Mouse (Mus musculus) gastrocnemius, adult 2 months (tissue): ENCODE results near the gene March1. TPM values are rescaled to one million over a fixed set of nuclear protein-coding genes. Genes with fewer than 3 reads are reported as not detected.

Experiments
- DNase-seq: peaks from one replicate; pipeline ENCODE4 v3.0.0; 2022
- H3K27ac ChIP-seq: fragments of 200-600 bp; 2 replicates; pipeline ENCODE4 v1.8.1; 2022; ENCODE audit warnings: mild to moderate bottlenecking
- H3K4me3 ChIP-seq: fragments of 200-600 bp; 2 replicates; pipeline ENCODE4 v1.8.1; 2022; ENCODE audit warnings: mild to moderate bottlenecking, moderate library complexity
- CTCF ChIP-seq: fragments of 200-600 bp; IDR thresholded peaks from 2 replicates; pipeline ENCODE4 v1.8.1; 2022; ENCODE audit warnings: antibody characterized with exemption, mild to moderate bottlenecking, moderate library complexity
- intact Hi-C: fragments of 180-260 bp; cut with DNase I; formaldehyde crosslinking; loops from one replicate; pipeline ENCODE4 v1.15.1; 2025
- total RNA-seq, 2 experiments: library from RNA; stranded (reverse); gene quantifications; 2 replicates each; pipeline ENCODE4 v1.2.3; 2021

March1 gene
- total RNA-seq, 2 experiments from 2014 or later: 0.20 to 0.42 TPM

DNA sequence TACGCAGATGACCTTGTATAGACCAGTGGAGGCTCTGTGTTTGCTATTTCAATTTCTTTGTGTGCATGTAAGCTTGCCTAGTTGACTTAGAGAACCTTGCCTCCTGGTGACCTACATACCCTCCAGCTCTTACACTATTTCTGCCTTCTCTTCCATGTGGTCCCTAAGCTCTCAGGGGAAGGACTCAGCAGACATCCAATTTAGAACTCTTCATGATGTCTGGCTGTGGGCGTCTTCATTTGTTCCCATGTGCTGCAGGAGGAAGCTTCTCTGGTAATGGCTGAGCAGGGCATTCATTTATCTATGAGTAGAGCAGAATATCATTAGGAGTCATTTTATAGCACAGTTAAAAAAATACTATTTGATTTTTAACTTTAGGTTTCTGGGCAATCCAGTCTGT, 195.3 kb downstream of the March1 start:
- TF ChIP-seq CTCF: no peak
- intact Hi-C loops: no loop called here
- no peak for DNase-seq

DNA sequence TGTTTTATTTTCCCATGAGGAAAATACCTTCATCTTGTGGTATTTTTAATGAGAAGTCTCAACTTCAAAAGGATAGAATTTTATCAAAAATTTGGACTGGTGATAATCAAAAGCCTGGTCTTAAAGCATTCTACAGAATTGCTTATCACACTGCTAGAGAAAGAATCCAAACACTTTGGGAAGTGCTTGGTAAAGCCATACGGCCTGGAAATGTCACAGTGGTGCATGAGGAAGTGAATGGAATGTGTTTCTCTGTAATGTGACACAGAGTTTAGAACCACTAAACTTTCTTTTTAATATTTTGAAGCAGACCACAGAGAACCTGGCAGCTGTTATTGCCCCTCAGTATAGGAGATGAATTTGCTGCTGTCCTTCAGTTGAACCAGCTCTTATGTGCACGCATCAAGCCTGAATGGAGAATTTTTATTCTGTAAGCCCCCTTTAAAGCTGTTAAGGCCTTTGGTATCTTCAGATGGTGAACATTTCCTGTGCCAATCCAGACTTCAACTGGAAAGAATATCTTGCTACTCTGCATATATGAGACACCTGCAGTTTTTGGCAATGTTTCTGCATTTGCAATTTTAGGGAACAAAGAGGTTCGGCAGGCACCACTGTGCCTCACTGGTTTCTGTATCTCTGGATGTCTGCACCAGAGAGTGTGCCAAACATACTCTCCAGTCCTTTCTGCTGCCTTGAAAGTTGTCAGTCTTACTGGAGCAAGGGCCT, 304.8 kb downstream of the March1 start:
- no peak overlapping the region for H3K27ac ChIP-seq
- TF ChIP-seq CTCF: no peak
- no peak for DNase-seq
- intact Hi-C loops: no loop called here
- no peak overlapping the region for H3K4me3 ChIP-seq

More for the DNA sequence above, 195.3 kb downstream of the March1 start:
- H3K4me3 ChIP-seq: no peak overlapping the region
- no peak overlapping the region for H3K27ac ChIP-seq

DNA sequence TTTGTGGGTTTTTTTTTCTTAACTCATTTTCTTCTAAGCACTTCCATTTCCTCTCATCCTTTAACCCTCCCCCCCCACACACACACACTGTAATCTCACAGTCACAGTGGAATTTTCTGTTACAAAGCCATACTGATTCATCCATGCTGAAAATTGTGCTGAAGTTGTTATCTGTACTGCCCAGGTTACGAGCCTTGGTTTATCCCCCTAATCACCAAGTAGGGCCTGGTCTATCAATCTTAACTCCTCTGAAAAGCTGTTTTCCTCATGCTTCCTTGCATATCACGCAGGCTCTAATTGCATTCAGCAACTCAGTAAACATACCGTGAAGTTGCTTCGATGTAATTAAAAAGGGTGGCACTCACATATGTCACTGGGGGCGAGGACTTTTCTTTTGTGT, 339.2 kb downstream of the March1 start:
- no peak overlapping the region for H3K27ac ChIP-seq
- TF ChIP-seq CTCF: no peak
- intact Hi-C loops: no loop called here
- no peak overlapping the region for H3K4me3 ChIP-seq
- DNase-seq: no peak

DNA sequence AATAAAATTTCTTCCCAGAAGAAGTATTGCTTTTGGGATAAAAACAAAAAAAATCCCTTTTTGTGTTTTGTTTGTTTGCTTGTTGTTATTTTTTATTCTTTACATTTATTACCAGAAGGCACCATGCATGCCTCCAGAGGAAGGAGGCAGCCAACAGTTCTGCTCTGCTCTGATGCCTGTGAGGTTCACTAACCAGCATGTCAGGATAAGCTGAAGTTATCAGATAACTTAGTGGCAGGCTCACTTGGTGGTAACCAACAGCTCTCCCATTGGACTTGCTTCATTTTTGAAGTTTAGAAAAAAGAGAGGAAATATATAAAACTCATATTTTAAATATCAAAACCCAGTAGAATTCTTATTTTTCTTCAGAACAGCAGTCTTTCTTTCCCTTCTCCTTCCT, 339.8 kb downstream of the March1 start:
- intact Hi-C loops: no loop called here
- DNase-seq: no peak
- TF ChIP-seq CTCF: no peak

DNA sequence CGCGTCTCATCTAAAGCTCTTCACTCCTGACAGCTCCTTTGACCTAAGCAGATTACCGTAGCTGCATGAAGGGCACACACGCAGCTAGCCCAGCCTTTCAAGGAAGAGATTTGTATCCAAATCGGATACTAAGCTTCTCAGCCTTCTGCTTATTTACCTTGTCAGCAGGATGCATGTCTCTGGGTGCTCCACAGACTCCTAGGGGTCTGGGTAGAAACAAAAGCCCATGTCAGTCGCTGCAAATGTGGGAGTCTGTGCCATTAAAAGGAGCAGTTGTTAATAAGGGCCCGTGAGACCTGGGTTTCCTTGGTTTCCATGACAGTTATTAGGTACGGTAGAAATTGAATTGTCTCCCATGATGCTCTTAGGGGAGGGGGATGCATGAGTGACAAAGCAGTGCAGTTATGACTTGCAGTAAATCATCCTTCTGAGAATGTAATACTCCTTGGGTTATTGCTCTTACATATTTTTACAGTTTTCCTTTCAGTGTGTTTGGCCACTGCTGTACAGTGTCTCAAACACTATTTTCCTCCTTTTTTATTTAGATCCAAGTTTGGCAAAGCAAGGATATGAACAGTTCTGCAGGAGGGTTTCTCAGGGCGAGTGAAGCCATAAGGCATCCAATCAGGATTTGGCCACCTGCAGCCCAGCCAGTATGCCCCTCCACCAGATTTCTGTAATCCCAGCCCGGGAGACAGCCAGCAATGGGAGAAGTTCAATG, 349.0 kb downstream of the March1 start:
- DNase-seq: no peak
- H3K27ac ChIP-seq: no peak overlapping the region
- no peak overlapping the region for H3K4me3 ChIP-seq
- no peak for TF ChIP-seq CTCF
- intact Hi-C loops: no loop called here

More for the DNA sequence above, 339.8 kb downstream of the March1 start:
- Histone ChIP-seq H3K27ac (no peak overlapping the region), H3K4me3 (no peak overlapping the region)

DNA sequence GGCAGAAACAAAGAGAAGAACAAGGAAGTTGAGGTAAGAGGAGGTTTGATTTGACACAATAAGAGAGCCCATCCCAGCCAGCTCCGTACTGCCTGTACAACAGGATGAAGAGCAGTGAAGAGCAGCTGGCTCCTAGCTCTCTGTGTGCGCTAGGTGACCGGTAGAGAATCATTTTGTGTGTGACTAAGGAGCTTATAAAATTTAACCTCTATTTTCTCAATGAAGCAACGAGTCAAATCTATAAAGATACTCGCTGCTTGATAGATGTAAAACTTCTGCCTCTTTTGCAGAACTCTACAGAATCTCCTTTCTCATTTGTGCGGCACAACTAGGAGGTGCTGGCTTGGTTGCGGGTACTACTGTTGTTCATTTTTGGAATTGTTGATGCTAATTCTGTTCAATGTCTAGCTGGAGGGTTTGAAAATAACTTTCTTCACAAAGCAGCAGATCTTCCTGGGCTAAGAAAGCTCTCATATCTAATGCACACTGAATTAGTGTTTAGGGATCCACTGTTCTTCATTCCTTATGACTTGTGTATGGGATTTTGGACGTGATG, 349.6 kb downstream of the March1 start:
- TF ChIP-seq CTCF: no peak
- no peak for DNase-seq
- H3K27ac ChIP-seq: no peak overlapping the region
- intact Hi-C loops: no loop called here
- H3K4me3 ChIP-seq: no peak overlapping the region

DNA sequence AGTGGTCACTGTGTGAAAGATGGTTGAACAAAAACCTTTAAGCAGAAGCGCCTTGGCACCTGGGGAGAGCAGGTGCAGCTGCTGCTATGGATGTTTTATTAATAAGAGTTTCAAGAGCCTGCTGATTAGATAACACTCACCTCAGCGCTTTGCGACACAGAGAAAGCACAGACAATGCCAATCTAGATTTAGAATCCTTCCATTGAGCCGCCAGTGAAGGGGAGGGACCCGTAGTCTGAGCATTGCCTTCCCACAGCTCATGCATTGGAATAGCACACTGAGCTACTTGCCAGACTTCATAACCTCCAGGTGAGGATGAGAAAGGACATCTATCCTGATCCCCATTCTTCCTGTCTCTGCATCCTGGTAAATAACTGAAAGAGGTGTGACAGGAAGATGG, 359.2 kb downstream of the March1 start:
- DNase-seq: no peak
- no peak overlapping the region for H3K27ac ChIP-seq
- no peak for TF ChIP-seq CTCF
- H3K4me3 ChIP-seq: no peak overlapping the region
- intact Hi-C loops: no loop called here

DNA sequence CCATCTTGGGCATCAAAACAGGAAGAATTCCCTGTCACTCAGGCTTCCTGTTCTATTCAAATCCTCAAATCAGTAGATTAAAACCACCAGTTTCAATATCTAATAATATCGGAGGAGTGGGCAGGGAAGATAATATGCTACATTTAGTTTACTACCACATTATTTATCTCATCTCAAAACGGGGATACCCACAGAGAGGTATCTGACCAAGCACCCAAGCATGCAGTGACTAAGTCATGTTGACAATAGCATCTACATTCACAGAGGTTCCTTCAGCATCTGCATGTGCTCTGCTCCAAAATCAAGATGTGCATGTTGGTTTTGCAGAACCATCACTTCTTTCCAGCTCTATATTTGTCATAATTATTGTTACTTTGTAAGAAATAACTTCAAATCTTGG, 364.3 kb downstream of the March1 start:
- Histone ChIP-seq H3K4me3 (no peak overlapping the region), H3K27ac (no peak overlapping the region)
- intact Hi-C loops: no loop called here
- DNase-seq: no peak
- TF ChIP-seq CTCF: no peak

DNA sequence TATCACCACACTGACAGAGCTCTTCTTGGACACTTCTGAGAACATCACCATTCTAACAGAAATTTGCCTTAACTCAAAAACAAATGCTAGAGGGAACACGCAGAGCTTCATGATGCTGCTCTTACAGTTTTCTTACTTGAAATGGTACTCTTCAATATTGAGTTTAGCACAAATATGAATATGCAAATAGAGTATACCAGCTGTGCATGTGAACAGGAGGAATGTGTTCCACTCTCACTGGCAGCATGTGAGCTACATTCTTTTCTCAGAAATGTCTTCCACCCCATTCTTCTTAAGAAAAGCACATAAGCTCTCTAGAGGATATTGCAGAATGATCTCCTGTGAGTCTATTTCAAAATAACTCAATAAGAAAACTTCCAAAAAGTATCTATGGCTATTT, 370.0 kb downstream of the March1 start:
- DNase-seq: no peak

DNA sequence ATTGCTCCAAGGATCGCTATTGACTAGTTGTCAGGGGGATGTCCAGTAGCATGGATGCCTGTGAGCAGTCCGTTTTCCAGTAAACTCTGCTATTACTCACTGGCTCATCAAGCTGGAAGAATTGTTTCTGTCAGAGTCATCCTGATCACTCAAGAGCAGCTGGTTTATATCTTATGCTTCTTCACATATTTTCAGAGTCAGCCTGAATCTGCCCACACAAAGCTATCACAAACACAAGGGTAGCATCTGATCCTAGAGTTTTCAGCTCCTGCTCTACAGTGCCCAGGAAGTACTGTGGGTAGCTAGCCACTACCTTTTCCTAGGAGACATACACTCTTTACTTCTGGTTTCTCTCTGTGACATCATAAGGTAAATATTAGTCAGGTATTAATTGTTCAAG, 405.1 kb downstream of the March1 start:
- no peak overlapping the region for H3K4me3 ChIP-seq
- no peak for TF ChIP-seq CTCF
- intact Hi-C loops: no loop called here
- DNase-seq: no peak
- no peak overlapping the region for H3K27ac ChIP-seq

More for the DNA sequence above, 370.0 kb downstream of the March1 start:
- Histone ChIP-seq H3K27ac (no peak overlapping the region), H3K4me3 (no peak overlapping the region)
- intact Hi-C loops: no loop called here
- no peak for TF ChIP-seq CTCF

DNA sequence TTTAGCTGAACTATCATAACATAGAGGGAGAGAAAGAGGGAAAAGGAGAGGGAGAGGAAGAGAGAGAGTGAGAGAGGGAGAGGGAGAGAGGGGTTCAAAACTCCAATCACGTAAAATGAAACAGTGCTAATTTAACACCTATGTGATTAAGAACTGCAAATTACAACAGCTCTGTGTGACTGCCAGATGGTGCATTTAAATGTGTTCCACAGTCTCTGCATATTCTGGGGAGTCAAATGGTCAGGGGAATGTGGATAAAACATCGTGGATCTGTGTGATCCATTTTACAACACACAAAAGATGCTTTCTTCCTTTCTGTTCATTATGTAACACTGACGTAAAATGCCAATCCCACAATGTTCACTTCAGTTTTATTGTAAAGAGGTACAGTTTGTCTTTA, 416.0 kb downstream of the March1 start:
- no peak for TF ChIP-seq CTCF
- intact Hi-C loops: no loop called here
- no peak for DNase-seq
- H3K27ac ChIP-seq: no peak overlapping the region
- H3K4me3 ChIP-seq: no peak overlapping the region

DNA sequence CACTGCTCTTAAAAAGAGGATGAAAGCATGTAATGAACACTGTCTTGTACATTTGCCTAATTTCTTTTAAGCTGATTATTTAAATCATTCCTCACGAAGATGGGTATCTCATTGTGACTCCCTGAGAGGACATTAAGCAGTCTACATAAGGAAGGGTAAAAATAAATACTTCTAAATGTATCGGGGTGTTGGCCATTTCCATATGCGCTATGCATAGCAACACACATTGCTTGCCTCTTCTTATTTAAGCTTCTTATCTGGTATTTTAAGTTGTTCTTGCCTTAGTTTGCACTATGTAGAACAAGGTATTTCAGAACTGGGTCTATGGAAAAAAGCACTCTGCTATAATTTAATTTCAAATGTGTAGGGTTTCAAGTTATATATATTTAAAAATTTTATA, 416.7 kb downstream of the March1 start:
- no peak for DNase-seq
- Histone ChIP-seq H3K27ac (no peak overlapping the region), H3K4me3 (no peak overlapping the region)
- intact Hi-C loops: no loop called here
- TF ChIP-seq CTCF: no peak

DNA sequence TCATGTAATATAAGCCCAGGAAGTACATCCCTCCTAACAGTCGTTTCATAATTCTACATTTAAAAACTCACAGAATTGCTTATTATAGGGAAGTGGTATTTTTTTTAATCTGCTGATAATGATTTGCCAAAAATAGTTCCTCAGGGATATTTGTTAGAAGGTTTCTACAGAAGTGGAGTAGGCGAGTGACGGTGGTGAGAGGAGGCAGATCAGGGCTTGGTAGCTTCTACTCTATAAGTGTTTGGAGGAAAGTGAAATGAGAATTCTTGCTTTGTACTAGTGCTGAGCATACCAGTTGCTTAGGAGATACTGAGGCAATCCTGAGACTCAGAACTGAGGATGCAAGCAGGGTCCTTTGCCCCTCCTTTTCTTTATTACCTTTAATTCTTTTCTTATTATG, 476.5 kb downstream of the March1 start:
- Histone ChIP-seq H3K4me3 (no peak overlapping the region), H3K27ac (no peak overlapping the region)
- no peak for TF ChIP-seq CTCF
- intact Hi-C loops: no loop called here
- no peak for DNase-seq
